Mouse (Mus musculus) frontal cortex, adult (tissue): ENCODE measurements around the gene Hspa12b.

ENCODE experiments used
- ATAC-seq: cut with Nextera tagmentation; 2 replicates; pipeline ENCODE4 v1.9.2; 2017; ENCODE audit warnings: mild to moderate bottlenecking, moderate library complexity, mixed read lengths; ENCODE audit not compliant: low TSS enrichment

Hspa12b gene

GRCm38 (mm10) chr2:131148353-131149253 is 21.5 kb downstream of the Hspa12b start:
- no peak for ATAC-seq

- no peak for ATAC-seq
These were observed 22.1 kb downstream of the Hspa12b start for GRCm38 (mm10) chr2:131149254-131149578.

- no peak for ATAC-seq
These were observed 25.2 kb downstream of the Hspa12b start for GRCm38 (mm10) chr2:131152166-131152730.

- ATAC-seq, result no peak
These were observed 27.0 kb downstream of the Hspa12b start for GRCm38 (mm10) chr2:131154036-131154435.

GRCm38 (mm10) chr2:131156987-131157386 is 29.9 kb downstream of the Hspa12b start:
- no peak for ATAC-seq

- ATAC-seq, result peak; percentile 31
These were observed 32.4 kb downstream of the Hspa12b start for GRCm38 (mm10) chr2:131159491-131159910.

- peak; percentile 96 for ATAC-seq
These were observed 33.0 kb downstream of the Hspa12b start, which contains the start of gene 1700037H04Rik for GRCm38 (mm10) chr2:131159938-131160581. Gene 1700037H04Rik (minus strand): TSS chr2:131160081.

- ATAC-seq, result peak; percentile 31; the same call in 1 of the 2 replicates
These were observed 33.6 kb downstream of the Hspa12b start for GRCm38 (mm10) chr2:131160671-131161111.

GRCm38 (mm10) chr2:131163924-131164323 is 36.8 kb downstream of the Hspa12b start:
- no peak for ATAC-seq

GRCm38 (mm10) chr2:131166172-131166571 is 39.1 kb downstream of the Hspa12b start:
- ATAC-seq, result no peak

GRCm38 (mm10) chr2:131167984-131168383 is 40.9 kb downstream of the Hspa12b start:
- no peak for ATAC-seq

- no peak for ATAC-seq
These were observed 41.8 kb downstream of the Hspa12b start for GRCm38 (mm10) chr2:131168914-131169313.

GRCm38 (mm10) chr2:131170936-131171335 is 43.9 kb downstream of the Hspa12b start:
- no peak for ATAC-seq

GRCm38 (mm10) chr2:131171401-131172104 is 44.5 kb downstream of the Hspa12b start:
- ATAC-seq, result 0 out of 2 replicates have a peak, but pooled peaks have one; percentile 13

- ATAC-seq, result no peak
These were observed 45.2 kb downstream of the Hspa12b start for GRCm38 (mm10) chr2:131172322-131172721.

GRCm38 (mm10) chr2:131174700-131175099 is 47.6 kb downstream of the Hspa12b start:
- peak; percentile 77 for ATAC-seq

GRCm38 (mm10) chr2:131175286-131175944 is 48.3 kb downstream of the Hspa12b start:
- ATAC-seq, result no peak

- ATAC-seq, result no peak
These were observed 48.8 kb downstream of the Hspa12b start for GRCm38 (mm10) chr2:131175945-131176309.

GRCm38 (mm10) chr2:131176491-131176890 is 49.4 kb downstream of the Hspa12b start:
- ATAC-seq, result no peak

GRCm38 (mm10) chr2:131177932-131178331 is 50.9 kb downstream of the Hspa12b start:
- no peak for ATAC-seq

- no peak for ATAC-seq
These were observed 51.8 kb downstream of the Hspa12b start for GRCm38 (mm10) chr2:131178828-131179245.
